Mouse (Mus musculus) B cell, adult 2 months (primary cell): ENCODE data around the gene Olfr992.
"Not testable (repeated sequence)": the region's sequence is repeated elsewhere in the genome, so short reads cannot be mapped to it uniquely, and the experiment has no call there.

Experiments used
- DNase-seq, 2 experiments: peaks; one replicate each; pipeline ENCODE4 v3.0.0; 2022

Gene Olfr992

DNA sequence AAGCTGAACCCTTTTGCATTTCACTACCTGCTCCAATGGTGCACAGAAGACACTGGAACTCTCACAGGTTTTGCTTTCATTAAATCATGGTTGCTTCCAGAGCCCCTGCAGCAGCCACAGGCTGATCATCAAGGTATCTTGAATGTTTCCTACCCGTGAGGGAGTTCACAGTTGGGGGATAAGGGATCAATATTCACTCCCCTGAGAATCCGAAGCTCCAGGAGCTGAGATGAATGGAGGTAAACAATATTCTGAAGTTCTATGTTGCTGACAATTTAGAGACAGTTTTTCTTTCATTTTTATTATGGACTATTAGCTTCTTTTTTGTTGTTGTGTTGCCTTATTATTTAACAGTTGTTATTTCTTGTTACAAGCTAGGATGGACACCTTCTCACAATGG is at the start of gene Olfr992:
TSS of gene Olfr992 (minus strand) at position 101 of the 400 bp plus-strand sequence.
- no peak for DNase-seq

DNA sequence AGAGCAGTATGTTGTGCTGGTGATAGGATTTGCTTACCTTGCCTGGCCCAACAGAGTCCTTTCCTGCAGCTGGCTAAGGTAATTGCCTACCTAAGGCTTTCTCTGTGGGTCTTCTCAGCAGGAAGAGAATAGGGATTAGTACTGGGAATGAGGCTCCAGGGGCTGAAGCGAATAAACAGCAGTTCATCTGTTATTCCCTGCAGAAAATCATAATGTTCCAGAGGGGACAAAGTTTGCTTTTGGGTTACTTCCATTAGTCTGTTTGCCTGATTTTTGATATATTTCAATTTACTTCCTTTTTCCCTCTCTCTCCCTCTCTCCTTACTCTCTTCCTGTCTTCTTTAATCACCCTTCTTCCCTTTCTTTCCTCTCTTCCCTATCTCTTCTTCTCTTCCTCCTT is 34.3 kb upstream of the Olfr992 start, which contains the start of gene Olfr995:
TSS of gene Olfr995 (minus strand) at position 101 of the 400 bp plus-strand sequence.
- no peak for DNase-seq

DNA sequence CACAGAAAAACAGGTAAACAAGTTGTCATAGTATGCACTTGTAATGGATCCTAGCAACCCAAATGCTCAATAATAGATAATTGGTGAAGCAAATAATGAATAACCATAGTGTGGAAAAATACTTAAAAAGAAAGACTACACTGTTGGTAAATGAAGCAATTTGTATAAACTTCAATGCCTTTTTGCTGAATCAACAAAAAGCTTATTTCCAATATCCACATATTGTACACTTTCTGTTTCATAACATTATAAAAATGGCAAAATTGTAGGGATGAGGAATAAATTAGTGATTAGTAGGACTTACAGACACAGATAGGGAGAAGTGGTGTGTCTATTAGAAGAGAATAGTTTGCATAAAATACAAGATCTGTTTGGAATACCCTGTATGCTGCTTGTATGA is 33.3 kb upstream of the Olfr992 start:
- no peak for DNase-seq

DNA sequence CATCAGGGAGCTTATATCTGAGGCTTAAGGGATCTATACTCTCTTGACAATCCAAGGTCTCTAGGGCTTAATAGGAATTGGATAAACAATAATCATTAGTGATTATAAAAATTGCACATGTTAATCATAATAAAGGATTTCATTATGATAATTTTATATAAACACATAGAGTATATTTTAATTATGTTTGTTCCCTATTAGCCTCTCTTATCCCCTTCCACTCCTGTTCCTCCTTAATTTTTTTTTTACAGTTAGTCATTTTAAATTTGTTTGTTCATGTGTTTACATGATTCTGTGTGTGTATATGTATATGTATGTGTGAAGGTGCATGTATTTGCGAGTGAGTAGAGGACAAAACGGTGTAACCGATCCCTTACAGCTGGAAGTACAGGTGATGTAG is 27.1 kb upstream of the Olfr992 start, which contains the start of gene Olfr994:
TSS of gene Olfr994 (minus strand) at position 101 of the 400 bp plus-strand sequence.
- no peak for DNase-seq

DNA sequence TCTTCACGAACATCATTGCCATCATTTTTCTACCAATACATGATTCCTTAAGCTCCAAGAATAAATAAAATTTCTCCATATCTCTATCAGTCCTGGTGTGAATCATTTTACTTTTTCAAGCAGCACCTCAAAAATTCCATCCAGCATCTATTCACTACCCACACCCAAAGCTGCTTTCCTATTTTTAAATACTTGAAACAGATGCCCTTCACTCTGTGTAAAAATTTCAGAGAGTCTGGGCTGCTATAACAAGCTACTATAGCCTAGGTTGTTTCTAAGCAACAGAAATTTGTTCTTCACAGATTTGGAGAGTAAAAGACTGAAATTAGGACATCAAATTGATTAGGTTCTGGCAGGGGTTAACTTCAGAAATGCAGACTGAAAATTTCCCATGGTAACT is 16.6 kb upstream of the Olfr992 start:
- DNase-seq = no peak

DNA sequence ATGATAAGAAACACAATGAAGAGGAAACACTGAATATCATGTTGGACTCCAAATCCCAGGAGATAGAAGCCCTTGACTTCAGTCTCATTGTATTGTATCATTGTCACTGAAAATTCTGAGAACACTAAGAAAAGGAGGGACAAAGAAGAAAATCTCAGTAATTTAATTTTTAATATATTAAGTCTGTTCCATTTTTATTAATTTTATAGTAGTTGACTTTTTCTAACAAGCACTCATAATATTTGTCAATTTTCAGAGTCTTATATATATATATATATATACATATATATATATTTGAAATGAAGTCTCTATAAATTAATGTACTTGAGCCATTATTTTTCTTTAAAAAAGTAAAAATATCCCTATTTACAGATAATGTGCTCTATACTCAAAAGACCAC is 5.5 kb upstream of the Olfr992 start, which contains the start of gene Olfr993:
TSS of gene Olfr993 (minus strand) at position 101 of the 400 bp plus-strand sequence.
- DNase-seq = no peak

DNA sequence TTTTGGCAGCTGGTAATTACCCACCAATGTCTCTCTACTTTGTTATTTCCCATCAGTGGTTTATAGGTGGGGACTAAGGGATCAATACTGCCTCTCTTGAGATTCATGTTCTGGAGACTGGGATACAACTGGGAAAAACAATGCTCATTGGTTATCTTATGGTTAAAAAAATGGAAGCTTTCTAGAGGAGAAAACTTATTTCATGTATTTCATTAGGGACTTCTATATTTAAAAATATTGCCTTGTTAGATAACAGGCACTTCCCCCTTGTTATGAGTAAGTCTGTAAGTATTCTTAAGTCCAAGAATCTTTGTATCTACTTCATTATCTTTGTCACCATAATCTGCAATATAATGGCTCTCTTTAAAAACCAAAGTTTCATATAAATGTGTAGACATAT is 46.1 kb downstream of the Olfr992 start, which contains the start of gene Olfr988:
TSS of gene Olfr988 (minus strand) at position 101 of the 400 bp plus-strand sequence.
- DNase-seq = not testable (repeated sequence)
